Mouse (Mus musculus): ENCODE data around the gene Pfkl. TPM values are rescaled to one million over a fixed set of nuclear protein-coding genes. Genes with fewer than 3 reads are reported as not detected.

Gene Pfkl
- 94.0 and 98.3 TPM in 2 replicates for polyA plus RNA-seq (2015; fragmentation: Nextera tagmentation; extraction: Ambion mirVana)

- ATAC-seq (ENCODE audit: low read depth) = no peak
- peak within 1 kb of the TSS; percentile 96 for H3K9ac ChIP-seq
These were observed at the start of gene Pfkl for GRCm38 (mm10) chr10:78009945-78010293. Gene Pfkl, minus strand, starts transcription at chr10:78010083.

GRCm38 (mm10) chr10:78057056-78057455 is 47.2 kb upstream of the Pfkl start:
- Histone ChIP-seq H3K27ac (no peak overlapping the region), H3K9ac (no peak overlapping the region), H3K4me3 (replicated peaks) (no peak overlapping the region), H3K4me2 (no peak overlapping the region), H3K36me3 (no peaks in the 10 kb centered on the region), H3K4me1 (replicated peaks) (0 out of 2 replicates have a peak, but pooled peaks cover 5% of the 10 kb centered on the region), H3K9me3 (replicated peaks) (no peaks in the 10 kb centered on the region), H3K27me3 (no peaks in the 10 kb centered on the region)
- WGBS (ENCODE audit: insufficient replicate concordance) = 68% methylated on average over 8 of the region's 8 CpGs
- ATAC-seq (ENCODE audit: low read depth) (no peak), DNase-seq (no peak)

More at GRCm38 (mm10) chr10:78009945-78010293, at the start of gene Pfkl:
- Histone ChIP-seq H3K27me3 (no peaks in the 10 kb centered on the region), H3K36me3 (peaks cover 17% of the 10 kb centered on the region), H3K9me3 (replicated peaks) (no peaks in the 10 kb centered on the region), H3K4me1 (replicated peaks) (peaks cover 56% of the 10 kb centered on the region), H3K4me3 (replicated peaks) (peak within 1 kb of the TSS; percentile 89), H3K4me2 (peak within 1 kb of the TSS; percentile 98), H3K27ac (peak within 1 kb of the TSS; percentile 99)
- WGBS (ENCODE audit: insufficient replicate concordance) = under 1% methylated on average over 9 of the region's 9 CpGs
- DNase-seq = no peak

GRCm38 (mm10) chr10:78054633-78055565 is 45.0 kb upstream of the Pfkl start:
- no peak overlapping the region for H3K4me3 ChIP-seq (replicated peaks)
- no peaks in the 10 kb centered on the region for H3K9me3 ChIP-seq (replicated peaks)
- H3K4me1 ChIP-seq (replicated peaks) = 0 out of 2 replicates have a peak, but pooled peaks cover 5% of the 10 kb centered on the region
- DNase-seq = no peak
- 0 out of 2 replicates have a peak, but pooled peaks have one; percentile 20 for ATAC-seq (ENCODE audit: low read depth)
- H3K4me2 ChIP-seq = no peak overlapping the region
- no peak overlapping the region for H3K9ac ChIP-seq
- 53% methylated on average over 19 of the region's 19 CpGs for WGBS (ENCODE audit: insufficient replicate concordance)
- H3K36me3 ChIP-seq = no peaks in the 10 kb centered on the region
- peaks cover 8% of the 10 kb centered on the region for H3K27me3 ChIP-seq
- no peak overlapping the region for H3K27ac ChIP-seq

GRCm38 (mm10) chr10:78049519-78050035 is 39.7 kb upstream of the Pfkl start:
- Histone ChIP-seq H3K4me3 (replicated peaks) (no peak overlapping the region), H3K36me3 (no peaks in the 10 kb centered on the region), H3K27ac (no peak overlapping the region), H3K4me1 (replicated peaks) (no peaks in the 10 kb centered on the region), H3K27me3 (peaks cover 8% of the 10 kb centered on the region), H3K9ac (no peak overlapping the region), H3K9me3 (replicated peaks) (no peaks in the 10 kb centered on the region), H3K4me2 (no peak overlapping the region)
- no peak for ATAC-seq (ENCODE audit: low read depth)
- 37% methylated on average over 11 of the region's 11 CpGs for WGBS (ENCODE audit: insufficient replicate concordance)
- DNase-seq = no peak

GRCm38 (mm10) chr10:78048061-78048730 is 38.3 kb upstream of the Pfkl start:
- no peak overlapping the region for H3K4me3 ChIP-seq (replicated peaks)
- H3K9me3 ChIP-seq (replicated peaks) = no peaks in the 10 kb centered on the region
- H3K4me2 ChIP-seq = no peak overlapping the region
- no peak overlapping the region for H3K27ac ChIP-seq
- peaks cover 9% of the 10 kb centered on the region for H3K27me3 ChIP-seq
- H3K4me1 ChIP-seq (replicated peaks) = peaks cover 5% of the 10 kb centered on the region
- H3K9ac ChIP-seq = no peak overlapping the region
- H3K36me3 ChIP-seq = no peaks in the 10 kb centered on the region
- DNase-seq = no peak
- no peak for ATAC-seq (ENCODE audit: low read depth)
- WGBS (ENCODE audit: insufficient replicate concordance) = 55% methylated on average over 10 of the region's 10 CpGs

- H3K4me2 ChIP-seq = no peak overlapping the region
- no peak overlapping the region for H3K9ac ChIP-seq
- H3K4me1 ChIP-seq (replicated peaks) = peaks cover 5% of the 10 kb centered on the region
- DNase-seq = no peak
- no peaks in the 10 kb centered on the region for H3K36me3 ChIP-seq
- no peaks in the 10 kb centered on the region for H3K9me3 ChIP-seq (replicated peaks)
- H3K27me3 ChIP-seq = peaks cover 20% of the 10 kb centered on the region
- 67% methylated on average over 4 of the region's 4 CpGs for WGBS (ENCODE audit: insufficient replicate concordance)
- no peak overlapping the region for H3K4me3 ChIP-seq (replicated peaks)
- no peak overlapping the region for H3K27ac ChIP-seq
- ATAC-seq (ENCODE audit: low read depth) = no peak
These were observed 36.5 kb upstream of the Pfkl start for GRCm38 (mm10) chr10:78046388-78046787.

GRCm38 (mm10) chr10:78044531-78044930 is 34.6 kb upstream of the Pfkl start:
- no peaks in the 10 kb centered on the region for H3K9me3 ChIP-seq (replicated peaks)
- WGBS (ENCODE audit: insufficient replicate concordance) = 29% methylated on average over 1 of the region's 1 CpGs
- H3K4me2 ChIP-seq = no peak overlapping the region
- H3K27me3 ChIP-seq = peaks cover 12% of the 10 kb centered on the region
- H3K27ac ChIP-seq = no peak overlapping the region
- ATAC-seq (ENCODE audit: low read depth) = no peak
- H3K36me3 ChIP-seq = no peaks in the 10 kb centered on the region
- no peak overlapping the region for H3K9ac ChIP-seq
- DNase-seq = no peak
- H3K4me1 ChIP-seq (replicated peaks) = peaks cover 5% of the 10 kb centered on the region
- no peak overlapping the region for H3K4me3 ChIP-seq (replicated peaks)

- H3K27me3 ChIP-seq = peaks cover 12% of the 10 kb centered on the region
- H3K27ac ChIP-seq = no peak within 1 kb of the TSS
- H3K4me1 ChIP-seq (replicated peaks) = peaks cover 5% of the 10 kb centered on the region
- no peaks in the 10 kb centered on the region for H3K9me3 ChIP-seq (replicated peaks)
- no peak for ATAC-seq (ENCODE audit: low read depth)
- H3K9ac ChIP-seq = no peak within 1 kb of the TSS
- no peaks in the 10 kb centered on the region for H3K36me3 ChIP-seq
- peak; percentile 33 for DNase-seq
- 3% methylated on average over 27 of the region's 27 CpGs for WGBS (ENCODE audit: insufficient replicate concordance)
- H3K4me2 ChIP-seq = peak within 1 kb of the TSS; percentile 32
- H3K4me3 ChIP-seq (replicated peaks) = no peak within 1 kb of the TSS
These were observed 33.5 kb upstream of the Pfkl start, which contains the start of gene Aire for GRCm38 (mm10) chr10:78043406-78043836. Gene Aire, minus strand, starts transcription at chr10:78043610.

GRCm38 (mm10) chr10:78042697-78043405 is 33.0 kb upstream of the Pfkl start:
- peaks cover 5% of the 10 kb centered on the region for H3K4me1 ChIP-seq (replicated peaks)
- H3K4me2 ChIP-seq = peak overlapping the region; percentile 32
- no peak overlapping the region for H3K9ac ChIP-seq
- H3K27ac ChIP-seq = no peak overlapping the region
- H3K9me3 ChIP-seq (replicated peaks) = no peaks in the 10 kb centered on the region
- peaks cover 12% of the 10 kb centered on the region for H3K27me3 ChIP-seq
- 48% methylated on average over 14 of the region's 14 CpGs for WGBS (ENCODE audit: insufficient replicate concordance)
- DNase-seq (no peak), ATAC-seq (ENCODE audit: low read depth) (no peak)
- H3K36me3 ChIP-seq = no peaks in the 10 kb centered on the region
- no peak overlapping the region for H3K4me3 ChIP-seq (replicated peaks)

GRCm38 (mm10) chr10:78042096-78042495 is 32.2 kb upstream of the Pfkl start:
- DNase-seq (no peak), ATAC-seq (ENCODE audit: low read depth) (no peak)
- Histone ChIP-seq H3K4me1 (replicated peaks) (peaks cover 5% of the 10 kb centered on the region), H3K4me2 (no peak overlapping the region), H3K27ac (no peak overlapping the region), H3K4me3 (replicated peaks) (no peak overlapping the region), H3K36me3 (no peaks in the 10 kb centered on the region), H3K9me3 (replicated peaks) (no peaks in the 10 kb centered on the region), H3K27me3 (peaks cover 12% of the 10 kb centered on the region), H3K9ac (no peak overlapping the region)
- WGBS (ENCODE audit: insufficient replicate concordance) = 45% methylated on average over 7 of the region's 7 CpGs

- Histone ChIP-seq H3K4me2 (no peak within 1 kb of the TSS), H3K27ac (no peak within 1 kb of the TSS), H3K4me3 (replicated peaks) (no peak within 1 kb of the TSS), H3K36me3 (no peaks in the 10 kb centered on the region), H3K4me1 (replicated peaks) (peaks cover 5% of the 10 kb centered on the region), H3K9me3 (replicated peaks) (no peaks in the 10 kb centered on the region), H3K9ac (no peak within 1 kb of the TSS), H3K27me3 (peaks cover 12% of the 10 kb centered on the region)
- ATAC-seq (ENCODE audit: low read depth) (no peak), DNase-seq (no peak)
- 67% methylated on average over 5 of the region's 5 CpGs for WGBS (ENCODE audit: insufficient replicate concordance)
These were observed 31.8 kb upstream of the Pfkl start, which contains the start of gene Dnmt3l for GRCm38 (mm10) chr10:78041647-78042046. Gene Dnmt3l, plus strand, starts transcription at chr10:78041947.
